Mouse (Mus musculus): ENCODE data around the gene Pcf11. TPM values are rescaled to one million over a fixed set of nuclear protein-coding genes. Genes with fewer than 3 reads are reported as not detected.

Pcf11 gene
- 74.7 and 163 TPM in 2 replicates for polyA plus RNA-seq (2012; ENCODE audit: low replicate concordance)

GRCm38 (mm10) chr7:92669507-92670471 lies at the start of gene Pcf11:
Gene Pcf11, minus strand, starts transcription at chr7:92669934.

GRCm38 (mm10) chr7:92637021-92637625 lies 32.6 kb downstream of the Pcf11 start, which contains the start of gene Ankrd42:
Gene Ankrd42, minus strand, starts transcription at chr7:92637142.

Other genes with a start within 250 kb of the Pcf11 start
- 1.2 and 11.6 TPM in 2 replicates for gene Ccdc90b, start 108.8 kb downstream of the Pcf11 start, polyA plus RNA-seq (2012; ENCODE audit: low replicate concordance)
- gene Ankrd42, start 32.8 kb downstream of the Pcf11 start, polyA plus RNA-seq (2012; ENCODE audit: low replicate concordance), result 0.16 and 0.22 TPM in 2 replicates
- gene Rab30, start 71.7 kb upstream of the Pcf11 start, polyA plus RNA-seq (2012; ENCODE audit: low replicate concordance), result 0.42 and 1.6 TPM in 2 replicates
- gene Ddias, start 204.3 kb upstream of the Pcf11 start, polyA plus RNA-seq (2012; ENCODE audit: low replicate concordance), result 0.08 and 2.7 TPM in 2 replicates
- 9.7 and 156 TPM in 2 replicates for gene Prcp, start 204.5 kb upstream of the Pcf11 start, polyA plus RNA-seq (2012; ENCODE audit: low replicate concordance)

All from hematopoietic multipotent progenitor cell, adult 10-12 weeks (in vitro differentiated cells).